Mouse (Mus musculus) bone marrow, adult 2 months (tissue): ENCODE data around the gene Ace3.
"Not testable (repeated sequence)": the region's sequence is repeated elsewhere in the genome, so short reads cannot be mapped to it uniquely, and the experiment has no call there.

Source experiments
- CTCF ChIP-seq: fragments of 200-500 bp; IDR thresholded peaks from 2 replicates; pipeline ENCODE4 v1.5.1; 2011; ENCODE audit warnings: low read length, control low read depth; ENCODE audit not compliant: control insufficient read depth, insufficient read depth
- POLR2A ChIP-seq: fragments of 200-500 bp; IDR thresholded peaks from 2 replicates; pipeline ENCODE4 v1.6.1; 2011; ENCODE audit warnings: low read depth, mild to moderate bottlenecking, control low read depth, low read length, borderline replicate concordance; ENCODE audit not compliant: control insufficient read depth

GRCm38 (mm10) chr11:106032074-106032473 is 37.6 kb downstream of the Ace3 start:
- not testable (repeated sequence) for TF ChIP-seq CTCF, POLR2A
